Mouse (Mus musculus) olfactory bulb, adult 2 months (tissue): ENCODE measurements around the gene Usp3.

ENCODE experiments used
- CTCF ChIP-seq: fragments of 200-500 bp; IDR thresholded peaks from 2 replicates; pipeline ENCODE4 v1.5.1; 2012; ENCODE audit warnings: low read depth, mild to moderate bottlenecking, low read length, moderate library complexity; ENCODE audit not compliant: insufficient read depth
- POLR2A ChIP-seq: fragments of 200-500 bp; IDR thresholded peaks from 2 replicates; pipeline ENCODE4 v1.6.1; 2012; ENCODE audit warnings: mild to moderate bottlenecking, low read depth, low read length, moderate library complexity; ENCODE audit not compliant: insufficient read depth

GRCm38 (mm10) chr9:66614547-66614946, 21.6 kb upstream of the Usp3 start:
- TF ChIP-seq CTCF (no peak), POLR2A (no peak)
